Mouse (Mus musculus): ENCODE results near the gene Prmt2. TPM values are rescaled to one million over a fixed set of nuclear protein-coding genes. Genes with fewer than 3 reads are reported as not detected.

The Prmt2 gene
- polyA plus RNA-seq, 1 experiment from 2014 or later = 50.9 TPM

DNA sequence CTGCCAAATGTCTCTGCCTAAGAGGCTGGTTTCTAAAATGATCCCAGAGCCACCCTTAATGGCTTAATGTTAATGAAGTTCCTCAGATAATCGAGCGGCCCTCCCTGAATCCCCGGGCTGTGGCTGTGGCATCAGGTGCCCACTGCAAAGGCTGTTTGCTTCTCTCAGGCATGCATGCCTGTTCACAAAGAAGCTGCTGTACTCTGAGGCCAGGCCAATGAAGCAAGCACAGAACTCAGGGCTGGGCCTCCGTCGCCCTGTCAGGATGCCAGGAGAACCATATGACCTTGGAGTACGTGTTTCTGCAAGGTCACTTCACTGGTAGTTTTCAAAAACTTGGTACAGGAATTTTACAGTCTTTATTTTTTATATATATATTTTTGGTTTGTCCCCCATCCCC, 18.0 kb upstream of the Prmt2 start:
- 53% methylated on average over 6 of the region's 6 CpGs for WGBS

DNA sequence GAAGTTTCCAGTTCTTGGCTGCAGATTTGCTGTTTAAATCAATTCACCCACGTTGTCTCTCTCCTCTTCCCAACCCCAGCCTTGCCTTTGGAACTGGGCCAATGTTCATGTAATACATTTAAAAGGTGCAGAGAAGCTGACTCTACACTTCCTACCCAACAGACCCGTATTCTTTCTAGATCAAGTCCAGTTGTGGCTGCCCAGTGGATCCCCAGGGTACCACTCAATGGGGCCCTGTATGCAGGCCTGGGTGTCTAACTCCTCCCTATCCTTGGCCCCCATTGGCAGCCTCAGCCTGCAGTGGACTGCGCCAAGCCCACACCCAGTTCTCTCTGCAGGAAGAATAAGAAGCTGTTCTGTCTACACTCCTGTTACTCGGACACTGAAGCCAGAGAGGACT, 15.9 kb upstream of the Prmt2 start, which contains the start of gene S100b:
S100b (plus strand) TSS at position 318 of the 400 bp plus-strand sequence.
- H3K27me3 ChIP-seq (replicated peaks) = no peaks in the 10 kb centered on the region
- WGBS = 41% methylated on average over 4 of the region's 4 CpGs
- ATAC-seq (ENCODE audit: extremely low read depth, insufficient number of reproducible peaks, low FRiP score, low TSS enrichment) = no peak; the same call in 1 of the 2 replicates
- H3K4me1 ChIP-seq = peaks cover 39% of the 10 kb centered on the region
- no peaks in the 10 kb centered on the region for H3K9me3 ChIP-seq
- H3K27ac ChIP-seq (replicated peaks) = no peak within 1 kb of the TSS
- no peak within 1 kb of the TSS for H3K4me3 ChIP-seq
- no peak within 1 kb of the TSS for H3K4me2 ChIP-seq
- 0 out of 2 replicates have a peak within 1 kb of the TSS, but pooled peaks have one; percentile 30 for H3K9ac ChIP-seq
- H3K36me3 ChIP-seq = no peaks in the 10 kb centered on the region

More for the DNA sequence above, 18.0 kb upstream of the Prmt2 start:
- Histone ChIP-seq H3K4me3 (no peak overlapping the region), H3K9ac (no peak overlapping the region), H3K36me3 (peaks cover 5% of the 10 kb centered on the region; the same call in 1 of the 2 replicates), H3K27ac (replicated peaks) (no peak overlapping the region), H3K27me3 (replicated peaks) (no peaks in the 10 kb centered on the region), H3K4me1 (peaks cover 48% of the 10 kb centered on the region), H3K4me2 (no peak overlapping the region), H3K9me3 (no peaks in the 10 kb centered on the region)
- no peak for ATAC-seq (ENCODE audit: extremely low read depth, insufficient number of reproducible peaks, low FRiP score, low TSS enrichment)

DNA sequence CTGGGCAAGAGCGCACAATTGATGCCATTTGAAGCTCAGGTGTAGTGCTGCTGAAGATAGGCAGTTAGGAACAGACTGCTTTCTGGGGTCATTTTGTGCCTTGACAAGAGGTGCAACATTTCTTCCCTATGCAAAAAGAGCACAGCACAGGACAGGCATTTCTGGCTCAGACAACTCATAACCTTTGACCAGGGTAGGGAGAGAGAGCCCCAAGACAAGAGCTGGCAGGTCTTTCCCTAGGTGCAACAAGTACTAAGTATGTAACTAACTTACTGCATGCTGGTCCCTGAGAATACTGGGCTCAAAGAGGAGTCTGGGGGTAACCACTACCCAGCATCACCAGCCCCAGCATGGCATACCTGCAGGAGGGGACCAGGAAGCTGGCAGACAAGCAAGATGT, 15.4 kb upstream of the Prmt2 start:
- no peak overlapping the region for H3K9ac ChIP-seq
- H3K36me3 ChIP-seq = no peaks in the 10 kb centered on the region
- WGBS = 93% methylated on average over 1 of the region's 1 CpGs
- no peak overlapping the region for H3K27ac ChIP-seq (replicated peaks)
- ATAC-seq (ENCODE audit: extremely low read depth, insufficient number of reproducible peaks, low FRiP score, low TSS enrichment) = no peak
- H3K27me3 ChIP-seq (replicated peaks) = no peaks in the 10 kb centered on the region
- H3K4me1 ChIP-seq = peaks cover 35% of the 10 kb centered on the region
- no peak overlapping the region for H3K4me3 ChIP-seq
- no peak overlapping the region for H3K4me2 ChIP-seq
- H3K9me3 ChIP-seq = no peaks in the 10 kb centered on the region

DNA sequence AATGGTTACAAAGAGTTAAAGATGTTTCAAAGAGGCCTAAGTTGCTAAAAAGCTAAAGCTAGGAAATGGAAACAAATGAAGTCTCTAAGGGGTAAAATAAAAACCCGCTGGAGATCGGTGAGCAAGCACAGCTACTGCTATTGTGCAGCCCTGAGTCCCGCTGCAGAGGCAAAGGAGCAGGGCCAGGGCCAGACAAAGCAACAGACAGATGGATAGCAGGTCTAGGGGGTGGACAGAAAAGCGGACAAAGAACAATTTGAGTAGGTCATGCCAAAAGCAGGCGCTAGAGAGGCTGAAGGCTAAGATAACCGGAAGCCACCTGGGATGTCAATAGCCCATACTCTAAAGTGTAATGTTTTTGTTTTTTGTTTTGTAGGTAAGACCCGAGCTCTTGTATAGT, 13.2 kb upstream of the Prmt2 start:
- H3K4me3 ChIP-seq = no peak overlapping the region
- H3K9ac ChIP-seq = no peak overlapping the region
- WGBS = 72% methylated on average over 7 of the region's 7 CpGs
- H3K27me3 ChIP-seq (replicated peaks) = no peaks in the 10 kb centered on the region
- no peak overlapping the region for H3K27ac ChIP-seq (replicated peaks)
- no peak overlapping the region for H3K4me2 ChIP-seq
- H3K9me3 ChIP-seq = no peaks in the 10 kb centered on the region
- H3K36me3 ChIP-seq = no peaks in the 10 kb centered on the region
- H3K4me1 ChIP-seq = peaks cover 21% of the 10 kb centered on the region
- ATAC-seq (ENCODE audit: extremely low read depth, insufficient number of reproducible peaks, low FRiP score, low TSS enrichment) = no peak

DNA sequence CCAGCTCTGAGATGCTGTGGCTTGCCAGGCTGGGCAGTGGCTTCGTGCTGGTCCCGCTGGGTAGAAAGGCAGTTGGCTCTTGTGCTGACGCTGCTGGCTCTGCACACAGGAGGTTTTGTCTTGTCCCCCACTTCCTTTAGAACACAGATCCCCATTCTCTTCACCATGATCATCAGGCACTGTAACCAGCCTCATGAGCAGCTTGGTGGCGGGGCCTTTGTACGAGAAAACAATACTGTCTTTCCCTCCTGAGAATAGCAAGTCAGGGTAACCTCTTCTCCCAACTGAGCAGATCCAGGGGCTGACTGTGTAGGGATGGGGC, 10.9 kb upstream of the Prmt2 start:
- no peak overlapping the region for H3K4me3 ChIP-seq
- no peaks in the 10 kb centered on the region for H3K36me3 ChIP-seq
- H3K9me3 ChIP-seq = no peaks in the 10 kb centered on the region
- 84% methylated on average over 5 of the region's 5 CpGs for WGBS
- H3K27me3 ChIP-seq (replicated peaks) = no peaks in the 10 kb centered on the region
- ATAC-seq (ENCODE audit: extremely low read depth, insufficient number of reproducible peaks, low FRiP score, low TSS enrichment) = no peak
- no peak overlapping the region for H3K9ac ChIP-seq
- peaks cover 7% of the 10 kb centered on the region for H3K4me1 ChIP-seq
- no peak overlapping the region for H3K27ac ChIP-seq (replicated peaks)
- H3K4me2 ChIP-seq = no peak overlapping the region

DNA sequence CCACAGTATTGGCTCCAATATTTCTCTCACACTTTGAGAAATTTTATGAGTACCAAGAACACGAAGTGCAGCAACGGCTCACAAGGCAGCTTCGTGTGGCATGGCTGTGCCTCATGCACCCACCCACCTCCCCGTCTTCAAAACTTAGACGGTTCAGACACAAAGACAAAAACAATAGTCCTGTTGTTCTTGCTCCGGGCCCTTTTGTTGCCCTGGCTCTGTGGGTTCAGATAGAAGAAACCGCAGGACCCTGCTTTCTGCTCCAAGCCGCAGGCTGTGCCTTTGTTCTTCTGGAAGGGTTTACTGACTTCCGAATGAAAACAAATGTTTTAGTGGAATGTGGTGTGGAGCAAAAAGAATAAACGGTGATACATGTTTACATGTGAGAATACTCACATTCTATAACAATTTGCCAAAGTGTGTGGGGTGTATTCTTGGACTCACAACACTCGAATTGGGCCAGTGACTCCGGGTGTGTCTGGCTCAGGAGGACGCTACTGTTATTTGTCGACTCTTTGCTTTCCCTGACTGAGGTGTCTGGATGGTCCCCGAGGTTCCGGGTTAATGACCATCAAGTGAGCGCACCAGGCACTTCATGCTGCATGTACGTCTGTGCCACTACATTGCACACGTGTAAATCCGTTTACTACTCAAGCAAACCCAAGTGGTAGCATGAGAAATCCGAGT, 10.4 kb upstream of the Prmt2 start:
- H3K27ac ChIP-seq (replicated peaks) = no peak overlapping the region
- H3K9ac ChIP-seq = no peak overlapping the region
- H3K4me3 ChIP-seq = no peak overlapping the region
- no peaks in the 10 kb centered on the region for H3K27me3 ChIP-seq (replicated peaks)
- 69% methylated on average over 21 of the region's 21 CpGs for WGBS
- peaks cover 2% of the 10 kb centered on the region for H3K4me1 ChIP-seq
- no peaks in the 10 kb centered on the region for H3K9me3 ChIP-seq
- no peak overlapping the region for H3K4me2 ChIP-seq
- no peak for ATAC-seq (ENCODE audit: extremely low read depth, insufficient number of reproducible peaks, low FRiP score, low TSS enrichment)
- H3K36me3 ChIP-seq = no peaks in the 10 kb centered on the region

DNA sequence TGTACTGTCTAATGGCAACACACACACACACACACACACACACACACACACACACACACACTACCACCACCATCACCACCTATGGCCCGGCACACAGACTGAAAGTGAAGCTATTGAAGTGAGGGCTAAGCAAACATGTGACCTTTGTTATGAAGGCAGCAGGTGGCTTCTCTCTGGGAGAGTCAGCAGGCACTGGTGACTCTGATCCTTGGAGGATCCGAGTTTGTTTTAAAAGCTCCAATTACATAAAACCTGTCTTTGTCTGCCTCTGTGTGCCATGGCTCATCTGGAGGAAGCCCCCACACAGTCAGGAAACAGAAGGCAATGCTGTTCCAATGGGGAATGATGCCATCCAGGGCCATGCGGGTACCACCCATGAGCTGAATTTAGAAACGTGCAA, 8.9 kb upstream of the Prmt2 start:
- Histone ChIP-seq H3K4me1 (no peaks in the 10 kb centered on the region), H3K4me3 (no peak overlapping the region), H3K4me2 (no peak overlapping the region), H3K27me3 (replicated peaks) (no peaks in the 10 kb centered on the region), H3K9me3 (no peaks in the 10 kb centered on the region), H3K27ac (replicated peaks) (no peak overlapping the region), H3K36me3 (no peaks in the 10 kb centered on the region), H3K9ac (no peak overlapping the region)
- WGBS = 59% methylated on average over 4 of the region's 4 CpGs
- no peak for ATAC-seq (ENCODE audit: extremely low read depth, insufficient number of reproducible peaks, low FRiP score, low TSS enrichment)

DNA sequence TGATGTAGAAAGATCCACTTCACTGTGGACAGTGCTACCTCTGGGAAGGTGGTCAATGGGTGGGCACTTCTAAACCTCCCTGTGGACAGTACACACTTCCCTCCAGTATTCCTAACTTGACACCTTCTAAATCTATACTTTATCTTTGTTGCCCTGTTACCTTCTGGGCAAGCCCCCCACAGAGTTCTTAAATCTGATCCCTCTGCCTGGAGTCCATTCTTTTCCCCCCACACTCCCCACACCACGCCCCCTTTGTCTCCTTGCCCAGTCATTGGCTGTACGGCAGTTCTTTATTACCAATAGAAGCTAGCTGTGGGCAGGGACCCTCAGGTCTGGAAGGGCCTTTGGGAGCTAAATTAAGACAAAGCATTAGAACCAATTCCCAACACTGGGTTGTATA, 7.4 kb upstream of the Prmt2 start:
- H3K27ac ChIP-seq (replicated peaks) = no peak overlapping the region
- H3K4me1 ChIP-seq = no peaks in the 10 kb centered on the region
- ATAC-seq (ENCODE audit: extremely low read depth, insufficient number of reproducible peaks, low FRiP score, low TSS enrichment) = no peak
- 63% methylated on average over 2 of the region's 2 CpGs for WGBS
- H3K27me3 ChIP-seq (replicated peaks) = no peaks in the 10 kb centered on the region
- H3K4me2 ChIP-seq = no peak overlapping the region
- H3K4me3 ChIP-seq = no peak overlapping the region
- H3K9ac ChIP-seq = no peak overlapping the region
- no peaks in the 10 kb centered on the region for H3K9me3 ChIP-seq
- no peaks in the 10 kb centered on the region for H3K36me3 ChIP-seq

DNA sequence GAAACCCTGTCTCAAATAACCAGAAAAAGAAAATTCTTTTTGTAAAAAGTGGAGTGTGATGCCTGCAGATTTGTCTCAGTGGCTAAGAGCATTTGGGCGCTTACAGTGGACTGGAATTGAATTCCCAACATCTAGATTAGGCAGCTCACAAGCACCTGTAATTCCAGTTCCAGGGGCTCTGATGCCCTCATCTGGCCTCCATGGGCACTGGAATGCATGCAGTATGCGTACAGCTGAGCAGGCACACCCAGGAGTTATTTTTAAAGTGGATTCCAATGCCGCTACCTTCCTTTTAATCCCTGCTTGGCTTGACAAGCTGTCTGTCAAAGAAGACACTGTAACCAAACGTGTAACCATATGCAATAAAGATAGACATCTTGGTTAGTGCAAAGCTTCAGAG, 1.7 kb upstream of the Prmt2 start:
- 39% methylated on average over 4 of the region's 4 CpGs for WGBS
- peaks cover 31% of the 10 kb centered on the region for H3K4me1 ChIP-seq
- no peak for ATAC-seq (ENCODE audit: extremely low read depth, insufficient number of reproducible peaks, low FRiP score, low TSS enrichment)
- no peak overlapping the region for H3K4me2 ChIP-seq
- no peak overlapping the region for H3K4me3 ChIP-seq
- no peaks in the 10 kb centered on the region for H3K9me3 ChIP-seq
- no peak overlapping the region for H3K9ac ChIP-seq
- H3K36me3 ChIP-seq = peaks cover 10% of the 10 kb centered on the region
- no peaks in the 10 kb centered on the region for H3K27me3 ChIP-seq (replicated peaks)
- H3K27ac ChIP-seq (replicated peaks) = 0 out of 2 replicates have a peak overlapping the region, but pooled peaks have one; percentile 15

DNA sequence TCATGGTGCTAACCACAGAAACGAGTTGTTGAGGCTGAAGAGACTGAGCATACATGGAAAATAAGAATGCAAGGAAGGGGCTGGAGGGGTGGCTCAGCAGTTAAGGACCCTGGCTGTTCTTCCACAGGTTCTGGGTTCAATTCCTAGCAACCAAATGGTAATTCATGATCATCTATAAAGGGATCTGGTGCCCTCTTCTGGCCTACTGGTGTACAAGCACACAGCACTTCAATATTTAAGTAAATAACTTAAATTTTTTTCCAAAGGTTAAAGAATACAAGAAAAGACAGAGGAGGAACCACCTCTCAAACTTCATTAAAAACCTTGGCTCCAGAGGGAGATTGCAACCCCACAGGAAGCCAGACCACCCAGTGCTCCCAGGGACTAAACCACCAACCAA, 8.0 kb downstream of the Prmt2 start:
- no peak for ATAC-seq (ENCODE audit: extremely low read depth, insufficient number of reproducible peaks, low FRiP score, low TSS enrichment)
- 0 out of 2 replicates have a peak, but pooled peaks cover 4% of the 10 kb centered on the region for H3K4me1 ChIP-seq

DNA sequence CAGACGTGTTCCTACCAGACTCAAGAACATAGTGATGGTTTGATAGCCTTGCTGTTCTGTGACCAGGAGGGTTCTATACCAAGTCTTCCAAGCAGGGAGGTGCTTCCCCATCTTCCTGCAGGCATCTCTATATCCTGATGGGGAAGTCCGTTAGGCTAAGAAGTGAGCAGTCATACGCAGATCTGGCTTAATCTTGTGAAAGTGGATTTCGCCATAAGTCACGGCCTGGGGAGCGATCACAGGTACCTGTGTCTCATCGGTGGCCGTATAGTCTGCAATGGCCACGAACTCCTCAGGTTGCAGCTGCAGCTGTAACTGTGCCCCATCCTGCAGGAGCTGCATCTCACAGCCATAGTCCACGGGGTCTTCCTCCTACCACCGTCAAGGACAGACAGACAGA, 11.7 kb downstream of the Prmt2 start:
- Histone ChIP-seq H3K4me3 (no peak overlapping the region), H3K4me1 (0 out of 2 replicates have a peak, but pooled peaks cover 4% of the 10 kb centered on the region), H3K4me2 (no peak overlapping the region), H3K27me3 (replicated peaks) (no peaks in the 10 kb centered on the region), H3K36me3 (peaks cover 50% of the 10 kb centered on the region), H3K27ac (replicated peaks) (no peak overlapping the region), H3K9ac (no peak overlapping the region), H3K9me3 (no peaks in the 10 kb centered on the region)
- WGBS = 86% methylated on average over 11 of the region's 11 CpGs
- ATAC-seq (ENCODE audit: extremely low read depth, insufficient number of reproducible peaks, low FRiP score, low TSS enrichment) = no peak

More for the DNA sequence above, 8.0 kb downstream of the Prmt2 start:
- H3K4me3 ChIP-seq = no peak overlapping the region
- no peaks in the 10 kb centered on the region for H3K9me3 ChIP-seq
- H3K27me3 ChIP-seq (replicated peaks) = no peaks in the 10 kb centered on the region
- peaks cover 17% of the 10 kb centered on the region for H3K36me3 ChIP-seq
- no peak overlapping the region for H3K27ac ChIP-seq (replicated peaks)
- H3K9ac ChIP-seq = no peak overlapping the region
- no peak overlapping the region for H3K4me2 ChIP-seq
- WGBS = 71% methylated on average over 1 of the region's 1 CpGs

DNA sequence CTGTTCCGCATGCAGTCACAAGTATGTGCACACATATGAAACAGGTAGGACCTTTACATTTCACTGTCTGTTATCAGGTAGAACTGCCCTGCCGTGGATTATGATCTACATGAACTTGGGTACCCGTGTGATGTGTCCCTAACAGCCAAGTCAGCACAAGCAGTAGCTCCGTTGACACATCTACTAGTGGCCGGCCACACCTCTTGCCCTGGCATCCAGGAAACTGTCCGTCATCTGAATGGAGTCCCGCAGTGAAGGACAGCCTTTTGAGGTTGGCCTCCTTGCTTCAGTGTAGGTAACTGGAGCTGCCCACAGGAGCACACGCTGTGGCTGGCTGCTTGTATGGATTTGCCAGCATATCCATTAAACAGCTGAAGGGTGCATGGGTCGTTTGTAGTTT, 19.4 kb downstream of the Prmt2 start:
- H3K4me1 ChIP-seq = no peaks in the 10 kb centered on the region
- 73% methylated on average over 9 of the region's 9 CpGs for WGBS
- no peak overlapping the region for H3K9ac ChIP-seq
- peaks cover 19% of the 10 kb centered on the region for H3K9me3 ChIP-seq
- no peak for ATAC-seq (ENCODE audit: extremely low read depth, insufficient number of reproducible peaks, low FRiP score, low TSS enrichment)
- no peak overlapping the region for H3K4me2 ChIP-seq
- peaks cover 99% of the 10 kb centered on the region for H3K36me3 ChIP-seq
- H3K27ac ChIP-seq (replicated peaks) = no peak overlapping the region
- H3K4me3 ChIP-seq = no peak overlapping the region
- no peaks in the 10 kb centered on the region for H3K27me3 ChIP-seq (replicated peaks)
